Mouse (Mus musculus): ENCODE measurements around the gene Frs2.

Gene Frs2

DNA sequence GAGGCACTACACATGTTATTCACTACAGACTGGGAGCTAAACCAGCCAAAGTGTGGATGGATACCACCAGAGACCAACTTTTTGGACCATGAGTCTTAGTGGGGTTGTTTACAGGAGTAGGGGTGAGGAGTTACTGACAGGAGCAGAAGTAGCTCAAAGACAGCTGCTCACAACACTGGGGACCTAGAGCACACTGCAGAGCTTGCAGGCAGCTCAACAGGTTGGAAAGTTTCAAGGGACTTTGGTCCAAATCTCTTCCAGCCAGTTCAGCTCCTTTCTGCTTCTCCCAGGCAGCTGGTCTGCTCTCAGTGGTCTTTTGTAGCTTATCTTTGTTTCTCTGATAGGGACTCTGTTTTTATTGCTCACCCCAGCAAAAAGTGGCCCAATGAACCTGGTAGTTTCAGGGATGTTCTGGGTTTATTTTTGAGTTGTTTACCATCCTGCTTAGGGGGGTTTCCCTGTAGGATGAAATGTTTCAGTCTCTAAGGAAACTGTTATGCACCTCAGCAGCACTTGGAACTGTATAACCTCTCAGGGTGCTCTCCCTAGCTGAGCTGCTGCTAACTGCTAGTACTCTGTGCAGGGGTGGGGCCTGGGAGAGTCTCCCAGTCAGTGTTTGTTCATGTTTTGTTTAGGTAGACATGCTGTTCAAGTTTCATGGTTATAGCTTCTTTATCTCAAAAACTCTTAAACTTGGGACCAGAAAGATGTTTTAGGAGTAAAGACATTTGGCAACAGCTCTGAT, 44.3 kb downstream of the Frs2 start:
- DNase-seq (ENCODE audit: inconsistent ontology term): no peak

DNA sequence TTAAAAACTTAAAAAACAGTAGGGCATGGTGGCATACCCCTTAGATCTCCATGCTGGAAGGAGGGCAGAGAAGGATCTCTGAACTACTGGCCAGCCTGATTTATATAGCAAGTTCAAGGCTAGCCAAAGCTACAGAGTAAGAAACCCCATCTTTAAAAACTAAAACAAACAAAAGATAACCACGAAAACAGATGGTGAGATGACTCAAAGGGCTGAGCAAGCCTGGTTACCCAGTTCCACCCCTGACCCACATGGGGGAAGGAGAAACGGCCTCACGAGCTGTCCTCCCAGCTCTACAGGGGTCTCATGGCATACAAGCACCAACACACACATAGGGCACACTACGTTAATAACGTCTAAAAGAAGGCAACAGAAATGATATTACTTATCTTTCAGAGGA, 48.2 kb downstream of the Frs2 start:
- no peak for DNase-seq (ENCODE audit: inconsistent ontology term)

DNA sequence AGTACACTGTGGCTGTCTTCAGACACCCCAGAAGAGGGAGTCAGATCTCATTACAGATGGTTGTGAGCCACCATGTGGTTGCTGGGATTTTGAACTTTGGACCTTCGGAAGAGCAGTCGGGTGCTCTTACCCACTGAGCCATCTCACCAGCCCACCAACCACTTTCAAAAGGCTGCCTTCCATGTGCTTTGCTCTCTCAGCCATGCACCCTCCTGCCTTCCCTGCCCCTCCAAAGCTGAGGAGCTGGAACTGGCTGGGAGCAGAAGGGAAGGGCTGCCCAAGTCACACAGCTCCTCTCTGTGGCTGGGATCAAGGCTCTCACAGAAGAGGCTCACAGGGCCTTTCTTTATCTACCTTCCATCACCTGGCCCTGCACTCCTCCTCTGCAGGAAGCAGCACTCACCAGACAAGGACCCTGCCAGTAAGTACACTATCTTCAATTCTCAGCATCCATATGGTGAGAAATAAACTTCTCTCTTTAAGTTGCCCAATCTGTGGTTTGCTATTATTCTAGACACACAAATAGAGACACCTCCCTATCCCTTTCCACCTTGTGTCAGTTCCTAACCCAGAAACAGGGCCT, 51.1 kb downstream of the Frs2 start:
- no peak for DNase-seq (ENCODE audit: inconsistent ontology term)

DNA sequence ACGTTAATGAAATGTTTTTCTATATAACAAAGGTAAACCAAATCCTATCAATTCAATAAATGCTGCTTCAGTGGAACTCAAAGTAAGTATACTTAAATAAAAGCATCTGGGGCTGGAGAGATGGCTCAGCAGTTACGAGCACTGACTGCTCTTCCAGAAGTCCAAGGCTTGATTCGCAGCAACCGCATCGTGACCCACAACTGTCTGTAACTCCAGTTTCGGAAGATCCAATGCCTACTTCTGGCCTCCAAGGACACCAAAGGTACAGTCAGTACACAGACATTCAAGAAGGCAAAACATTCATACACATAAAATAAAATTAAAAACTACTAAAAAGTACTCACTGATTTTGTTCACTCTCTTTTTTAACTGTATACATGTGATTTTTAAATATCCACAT, 52.2 kb downstream of the Frs2 start:
- no peak for DNase-seq (ENCODE audit: inconsistent ontology term)

DNA sequence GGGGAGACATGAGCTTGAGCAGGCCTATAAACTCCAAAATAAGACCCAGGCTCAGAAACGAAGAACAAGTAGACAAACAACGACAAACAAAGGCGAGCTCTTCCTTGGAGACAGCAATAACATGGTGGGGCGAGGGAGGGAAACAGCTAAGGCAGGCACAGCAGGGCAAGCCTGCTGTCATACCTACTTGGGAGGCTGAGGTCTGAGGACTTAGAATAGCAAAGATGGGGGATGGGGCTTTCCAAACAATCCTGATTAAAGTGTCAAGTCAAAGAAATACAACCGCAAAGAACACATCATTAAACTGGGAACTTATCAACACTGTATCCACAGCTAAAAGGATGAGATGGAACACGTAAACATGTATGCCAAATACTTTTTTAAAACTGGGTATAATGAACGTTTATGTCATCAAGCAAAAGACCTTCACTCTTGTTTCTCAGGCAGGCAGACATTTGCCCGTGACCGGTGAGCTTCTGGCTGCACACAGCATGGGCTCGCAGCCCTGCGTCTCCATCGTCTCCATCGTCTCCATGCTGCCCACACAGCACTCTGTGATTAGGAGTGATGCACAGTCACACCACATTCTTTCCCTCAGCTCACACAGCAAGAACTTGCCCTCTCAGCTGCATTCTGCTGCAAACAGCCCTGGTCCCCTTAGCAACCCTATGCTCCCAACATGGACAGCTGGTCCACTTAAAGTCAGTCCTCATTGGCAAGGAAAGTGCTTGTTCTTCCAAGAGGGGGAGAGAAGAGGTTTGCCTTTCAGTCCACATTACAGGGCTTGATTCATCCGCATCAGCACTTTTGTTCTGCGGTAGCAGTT, 53.6 kb downstream of the Frs2 start:
- DNase-seq (ENCODE audit: inconsistent ontology term): peak; percentile 90

DNA sequence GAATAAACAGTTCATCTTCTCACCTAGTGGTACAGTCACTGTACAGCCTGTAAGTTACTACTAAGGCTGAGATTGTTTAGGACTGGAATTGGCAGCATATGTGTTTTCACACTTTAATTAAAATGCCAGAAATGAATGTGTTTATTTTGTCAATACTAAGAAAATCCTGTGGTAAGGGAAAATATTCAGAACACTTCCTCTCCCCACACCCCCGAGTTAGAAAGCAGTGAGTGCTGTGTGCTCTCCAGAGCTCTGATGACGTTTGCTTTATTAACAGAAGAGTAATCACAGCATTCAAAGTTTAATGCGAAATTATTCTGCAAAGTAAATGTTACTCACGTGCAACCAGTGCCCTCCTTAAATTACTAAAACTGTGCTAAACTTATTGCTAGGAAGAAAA, 58.7 kb downstream of the Frs2 start:
- DNase-seq (ENCODE audit: inconsistent ontology term): peak; percentile 86

DNA sequence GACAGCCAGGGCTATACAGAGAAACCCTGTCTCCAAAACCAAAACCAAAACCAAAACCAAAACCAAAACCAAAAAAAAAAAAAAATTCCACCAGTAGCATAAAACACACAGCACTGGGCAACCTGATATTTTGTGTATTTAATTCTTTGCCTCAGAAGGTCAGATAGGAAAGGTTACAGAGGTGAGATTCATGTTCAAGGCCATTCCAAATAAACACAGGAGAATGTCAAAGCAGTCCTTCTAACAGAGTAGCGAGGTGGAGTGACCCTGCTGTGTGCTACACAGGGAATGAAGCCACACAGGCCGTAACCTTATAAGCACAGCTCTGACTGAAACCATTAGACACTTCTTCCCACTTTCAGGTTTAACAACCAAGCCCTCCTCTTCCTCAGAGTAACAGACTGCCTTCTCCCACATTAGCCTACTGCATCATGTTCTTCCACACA, 66.4 kb downstream of the Frs2 start:
- no peak for DNase-seq (ENCODE audit: inconsistent ontology term)

DNA sequence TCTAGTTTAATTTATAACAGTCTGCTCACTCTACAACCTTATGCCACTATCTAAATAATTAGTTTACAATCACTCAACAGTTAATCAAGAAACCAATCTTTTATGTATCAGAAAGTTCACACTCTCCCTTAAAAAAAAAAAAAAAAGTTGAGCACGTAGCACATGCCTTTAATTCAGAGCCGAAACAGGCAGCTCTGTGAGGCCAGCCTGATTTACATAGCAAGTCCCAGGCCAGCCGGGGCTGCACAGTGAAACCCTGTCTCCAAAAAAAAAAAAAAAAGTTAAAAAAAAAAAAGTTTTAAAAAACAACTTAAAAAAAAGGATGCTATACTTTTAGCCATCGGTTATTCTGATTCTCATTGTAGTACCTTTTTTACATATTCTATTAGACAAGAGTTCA, 67.0 kb downstream of the Frs2 start:
- no peak for DNase-seq (ENCODE audit: inconsistent ontology term)

DNA sequence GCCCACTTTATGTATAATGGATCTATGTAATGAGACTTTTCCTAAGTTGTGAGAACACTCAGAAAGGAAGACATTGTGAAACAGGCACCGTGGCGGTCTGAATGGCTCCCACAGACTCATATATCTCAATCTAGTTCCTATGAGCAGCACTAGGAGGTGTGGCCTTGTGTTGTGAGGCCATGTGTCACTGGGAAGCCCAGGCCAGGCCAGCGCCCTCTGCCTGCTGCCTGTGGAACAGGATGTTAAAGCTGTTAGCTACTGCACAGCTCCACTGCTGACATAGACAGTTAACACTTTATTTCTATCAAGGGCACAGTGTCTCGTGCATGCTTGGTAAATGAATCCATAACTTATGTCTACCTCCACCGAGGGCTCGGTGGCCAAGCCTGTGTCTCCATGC, 70.0 kb downstream of the Frs2 start:
- no peak for DNase-seq (ENCODE audit: inconsistent ontology term)

DNA sequence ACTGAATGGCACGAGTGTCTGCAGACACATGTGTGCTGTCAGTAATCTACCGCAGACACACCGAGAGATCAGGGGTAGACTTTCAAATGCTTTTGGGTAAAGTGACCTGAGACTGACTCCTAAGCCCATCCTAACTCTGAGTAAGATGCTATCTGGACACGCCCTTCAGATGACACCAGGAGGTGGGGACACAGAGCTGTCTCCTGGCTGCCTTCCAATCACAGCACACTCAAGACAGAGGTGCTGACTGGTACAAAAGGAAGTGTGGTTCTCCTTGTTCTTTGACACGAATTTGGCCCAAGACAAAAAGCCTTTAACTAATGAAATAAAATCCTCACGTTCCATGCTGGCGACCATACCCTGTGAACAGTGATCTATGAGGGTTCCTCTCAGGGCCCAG, 75.2 kb downstream of the Frs2 start:
- DNase-seq (ENCODE audit: inconsistent ontology term): no peak

DNA sequence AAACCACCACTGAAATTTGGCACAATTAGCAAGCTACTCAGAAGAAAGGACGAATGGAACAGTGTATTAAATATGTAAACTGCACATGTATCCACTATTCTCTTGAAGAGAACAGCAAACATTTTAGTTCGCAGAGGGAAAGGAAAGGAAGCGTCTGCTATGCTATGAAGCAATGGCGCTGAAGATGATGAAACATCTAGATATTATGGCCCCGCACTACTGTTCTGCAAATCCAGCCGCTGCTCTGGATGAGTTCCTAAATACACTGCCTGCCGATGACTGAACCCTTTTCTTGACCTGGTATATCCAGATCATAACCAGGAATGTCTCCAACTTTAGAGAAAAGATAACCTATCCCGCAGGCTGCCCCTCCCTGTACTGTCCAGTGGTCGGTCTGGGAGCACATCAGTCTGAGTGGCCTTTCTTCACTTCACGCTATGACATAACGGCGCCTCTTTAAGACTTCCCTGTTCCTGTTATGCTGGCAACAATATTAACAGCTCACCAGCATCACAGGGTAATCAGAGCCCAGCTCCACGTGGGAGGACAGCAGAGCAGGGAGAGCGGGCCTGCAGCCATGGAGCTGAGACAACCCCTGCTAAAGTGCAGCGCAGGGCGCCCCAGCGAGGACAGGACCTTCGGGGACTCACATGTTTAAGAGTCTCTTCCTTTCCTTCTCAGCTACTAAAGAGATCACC, 76.0 kb downstream of the Frs2 start:
- DNase-seq (ENCODE audit: inconsistent ontology term): no peak

DNA sequence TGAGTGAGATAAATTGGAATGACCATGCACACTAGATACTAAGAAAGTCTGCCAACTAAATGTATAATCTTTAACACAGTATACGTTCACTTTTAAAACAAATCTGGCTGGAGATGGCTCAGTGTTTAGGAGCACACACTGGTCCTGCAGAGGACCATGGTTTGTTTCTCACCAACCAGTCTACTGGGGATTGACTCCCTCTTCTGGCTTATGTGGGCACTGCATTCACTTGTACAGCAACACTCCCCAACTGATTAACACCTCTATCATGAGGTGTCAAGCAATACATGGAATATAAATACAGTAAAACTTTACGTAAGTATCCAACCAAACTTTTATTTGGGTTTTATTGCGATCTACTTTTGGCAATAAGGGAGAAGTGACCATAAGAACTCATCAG, 79.2 kb downstream of the Frs2 start:
- DNase-seq (ENCODE audit: inconsistent ontology term): no peak

DNA sequence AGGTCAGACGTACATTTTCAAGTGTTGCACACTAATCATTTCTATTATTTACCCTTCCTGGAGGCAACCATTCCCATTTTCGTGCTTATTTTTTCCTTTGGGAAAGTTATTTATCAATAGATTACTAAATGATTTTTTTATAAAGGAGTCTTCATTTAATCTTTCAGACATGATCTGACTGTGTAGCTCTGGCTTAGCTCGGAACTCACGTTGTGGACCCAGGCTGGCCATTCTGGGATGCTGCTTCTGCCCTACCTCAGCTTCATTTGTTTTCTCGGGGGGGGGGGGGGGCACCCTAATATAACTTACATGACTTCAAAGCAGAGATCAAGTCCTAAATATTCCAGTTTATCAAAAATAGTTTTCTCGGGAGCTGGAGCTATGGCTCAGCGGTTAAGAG, 84.3 kb downstream of the Frs2 start:
- no peak for DNase-seq (ENCODE audit: inconsistent ontology term)

DNA sequence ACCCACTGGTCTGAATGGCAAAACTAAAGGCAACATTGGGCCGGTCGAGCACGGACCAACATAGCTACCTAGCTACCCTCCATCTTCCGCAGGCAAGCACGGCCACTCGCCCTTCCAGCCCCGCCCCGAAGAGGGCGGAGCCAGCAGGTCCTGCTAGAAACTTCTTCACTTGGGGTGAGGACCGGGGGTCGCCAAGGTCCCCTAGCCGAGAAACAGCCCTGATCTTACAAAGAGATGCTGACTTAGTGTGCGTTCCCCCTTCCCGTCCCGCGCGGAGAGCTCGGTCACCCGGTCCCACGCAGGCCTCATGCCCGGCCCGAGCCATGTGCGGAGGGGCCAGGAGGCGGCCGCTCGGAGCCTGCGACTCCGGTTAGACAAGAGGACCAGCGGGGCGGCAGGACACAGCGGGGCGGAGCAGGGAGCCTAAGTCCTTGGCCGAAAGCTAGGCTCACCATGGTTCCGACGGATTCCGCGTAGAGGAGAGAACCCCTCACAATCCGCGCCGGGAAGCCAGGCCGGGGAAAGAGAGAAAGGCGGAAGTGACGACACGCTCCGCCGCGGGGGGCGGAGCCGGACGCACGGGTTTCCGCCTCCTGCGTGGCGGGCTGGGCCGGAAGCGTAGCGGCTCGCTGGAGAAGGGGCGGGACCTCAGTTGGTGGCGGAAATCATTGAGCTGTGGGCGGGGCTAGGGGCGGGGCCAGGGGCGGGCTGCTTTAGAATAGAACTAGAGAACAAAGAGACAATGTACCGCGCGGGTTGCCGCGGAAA, 84.9 kb downstream of the Frs2 start, which contains the start of gene Cct2:
Gene Cct2 (minus strand): TSS at position 561 of the 768 bp plus-strand sequence.
- DNase-seq (ENCODE audit: inconsistent ontology term): peak; percentile 98

DNA sequence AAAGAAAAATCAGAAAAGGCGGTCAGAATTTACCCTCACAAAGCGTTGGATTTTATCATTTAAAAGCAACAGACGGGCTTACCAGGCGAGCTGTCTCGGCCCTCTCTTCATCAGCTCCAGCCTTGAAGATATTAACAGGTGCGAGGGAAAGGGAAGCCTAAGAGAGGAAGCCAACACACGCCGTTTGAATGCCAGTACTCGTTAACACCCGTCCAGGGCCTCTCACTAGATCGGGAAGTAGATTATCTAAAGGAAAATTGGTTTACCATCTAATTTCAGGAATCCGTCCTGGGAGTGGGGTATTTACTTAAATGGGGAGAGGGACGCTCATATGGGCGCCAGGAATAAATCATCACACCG, 85.5 kb downstream of the Frs2 start:
- DNase-seq (ENCODE audit: inconsistent ontology term): no peak

DNA sequence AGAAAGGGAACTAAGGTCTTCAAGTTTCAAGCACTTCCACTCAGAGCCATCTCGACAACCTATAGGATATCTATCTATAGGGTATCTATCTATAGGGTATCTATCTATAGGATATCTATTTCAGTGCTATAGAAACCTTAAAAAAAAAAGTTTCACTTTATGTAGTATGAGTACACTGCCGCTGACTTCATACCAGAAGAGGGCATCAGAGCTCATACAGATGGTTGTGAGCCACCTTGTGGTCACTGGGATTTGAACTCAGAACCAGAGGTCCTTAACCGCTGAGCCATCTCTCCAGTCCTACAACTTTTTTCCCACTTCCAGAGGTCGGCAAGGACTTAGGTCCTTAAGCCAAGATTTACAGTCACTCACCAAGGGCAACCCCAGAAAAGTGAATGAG, 92.7 kb downstream of the Frs2 start:
- no peak for DNase-seq (ENCODE audit: inconsistent ontology term)

DNA sequence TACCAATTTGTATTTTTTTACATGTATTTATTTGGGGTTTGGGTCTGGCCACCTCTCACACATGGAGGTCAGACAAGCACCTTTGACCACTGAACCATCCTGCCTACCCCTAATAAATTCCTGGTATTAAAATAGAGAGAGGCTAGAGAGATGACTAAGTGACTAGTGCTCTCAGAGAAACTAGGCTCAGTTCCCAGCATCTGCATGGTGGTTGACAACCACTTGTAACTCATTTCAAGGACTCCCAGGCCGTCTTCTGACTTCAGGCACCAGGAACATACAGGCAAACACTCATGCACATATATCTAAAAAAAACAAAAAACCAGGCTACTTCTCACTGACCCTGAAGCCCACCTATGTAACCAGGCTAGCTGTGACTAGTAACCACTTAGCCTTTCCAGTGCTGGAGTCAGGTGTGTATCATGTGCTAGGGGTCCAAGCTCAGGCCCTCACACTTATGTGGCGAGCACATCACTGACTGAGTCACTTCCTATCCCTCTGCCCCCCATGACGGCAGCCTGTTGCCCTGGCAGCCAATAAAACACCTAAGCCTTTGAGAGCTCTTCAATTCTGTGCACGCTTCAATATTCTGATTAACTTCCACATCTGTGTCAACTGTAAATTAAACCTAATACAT, 98.3 kb downstream of the Frs2 start:
- no peak for DNase-seq (ENCODE audit: inconsistent ontology term)

DNA sequence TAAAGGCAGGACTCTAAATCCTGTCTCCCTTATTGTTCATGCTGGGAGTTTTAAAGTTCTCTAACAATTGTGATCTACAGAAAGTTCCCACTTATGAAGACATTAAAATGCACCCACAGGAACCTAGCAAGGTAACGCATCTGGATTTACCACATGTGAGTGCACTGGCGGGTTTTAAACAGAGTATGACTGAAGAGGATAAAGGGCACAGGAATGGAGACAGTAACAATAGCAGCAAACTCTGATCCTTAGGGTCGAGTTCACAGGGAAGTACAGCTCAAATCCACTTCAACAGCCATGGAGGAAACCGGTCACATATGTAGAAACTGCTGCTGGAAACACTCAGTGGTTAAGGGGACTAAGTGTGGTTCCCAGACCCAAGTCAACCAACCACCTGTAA, 99.1 kb downstream of the Frs2 start:
- DNase-seq (ENCODE audit: inconsistent ontology term): no peak

DNA sequence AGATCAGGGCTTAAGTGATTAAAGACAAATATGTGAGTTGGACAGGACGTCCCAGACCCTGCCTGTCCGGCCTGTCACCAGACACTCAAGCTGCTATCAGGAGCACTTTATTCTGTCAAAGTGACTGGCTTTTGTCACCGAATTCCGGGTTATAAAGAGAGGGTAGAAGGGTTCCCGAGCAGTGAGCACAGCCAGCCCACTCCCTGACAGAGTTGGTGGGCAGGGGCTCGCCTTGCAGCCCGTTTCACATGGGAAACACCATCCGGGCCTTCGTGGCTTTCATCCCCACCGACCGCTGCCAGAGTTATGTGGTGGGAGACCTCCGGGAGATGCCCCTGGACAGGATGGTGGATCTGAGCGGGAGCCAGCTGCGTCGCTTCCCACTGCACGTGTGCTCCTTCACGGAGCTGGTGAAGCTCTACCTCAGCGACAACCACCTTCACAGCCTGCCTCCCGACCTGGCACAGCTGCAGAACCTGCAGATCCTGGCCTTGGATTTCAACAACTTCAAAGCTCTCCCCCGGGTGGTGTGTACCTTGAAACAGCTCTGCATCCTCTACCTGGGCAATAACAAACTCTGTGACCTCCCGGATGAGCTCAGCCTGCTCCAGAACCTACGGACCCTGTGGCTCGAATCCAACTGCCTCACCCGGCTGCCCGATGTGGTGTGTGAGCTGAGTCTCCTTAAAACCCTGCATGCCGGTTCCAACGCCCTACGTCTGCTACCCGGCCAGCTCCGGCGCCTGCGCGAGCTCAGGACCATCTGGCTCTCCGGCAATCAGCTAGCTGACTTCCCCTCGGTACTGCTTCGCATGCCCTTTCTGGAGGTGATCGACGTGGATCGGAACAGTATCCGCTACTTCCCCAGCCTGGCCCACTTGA, 102.9 kb downstream of the Frs2 start, which contains the start of gene Lrrc10:
Gene Lrrc10 (plus strand): TSS at position 167 of the 882 bp plus-strand sequence.
- no peak for DNase-seq (ENCODE audit: inconsistent ontology term)

Data from Muller cell, postnatal 12 days (primary cell).